Mouse (Mus musculus) hindbrain, embryonic 13.5 days (tissue): Measurements from ENCODE around the gene Krtap9-3. TPM values are rescaled to one million over a fixed set of nuclear protein-coding genes. Genes with fewer than 3 reads are reported as not detected.
A peak's percentile ranks its signal among the peaks of the same experiment; 100 is the strongest.
"Not testable (repeated sequence)": the region's sequence is repeated elsewhere in the genome, so short reads cannot be mapped to it uniquely, and the experiment has no call there.

Experiments
- ATAC-seq: fragments of 200-750 bp; cut with Nextera tagmentation; 2 replicates; pipeline ENCODE4 v1.8.0; 2017; ENCODE audit warnings: moderate TSS enrichment; ENCODE audit not compliant: low FRiP score
- H3K27ac ChIP-seq: fragments of 300-500 bp; sonication (generic); 2 replicates; pipeline ENCODE4 v1.5.1; 2015; ENCODE audit warnings: inconsistent platforms, mild to moderate bottlenecking, moderate library complexity
- H3K27me3 ChIP-seq: fragments of 300-500 bp; sonication (generic); 2 replicates; pipeline ENCODE4 v1.6.1; 2015; ENCODE audit warnings: mild to moderate bottlenecking, inconsistent platforms
- H3K36me3 ChIP-seq: fragments of 300-500 bp; sonication (generic); 2 replicates; pipeline ENCODE4 v1.6.1; 2015; ENCODE audit warnings: mild to moderate bottlenecking, inconsistent platforms
- H3K4me1 ChIP-seq: fragments of 300-500 bp; sonication (generic); replicated peaks from 2 replicates; pipeline ENCODE4 v1.6.1; 2015; ENCODE audit warnings: inconsistent platforms
- H3K4me2 ChIP-seq: fragments of 300-500 bp; sonication (generic); 2 replicates; pipeline ENCODE4 v1.6.1; 2015; ENCODE audit warnings: inconsistent platforms, mild to moderate bottlenecking, moderate library complexity
- H3K4me3 ChIP-seq: fragments of 300-500 bp; sonication (generic); 2 replicates; pipeline ENCODE4 v1.5.1; 2015; ENCODE audit warnings: mild to moderate bottlenecking, inconsistent platforms
- H3K9ac ChIP-seq: fragments of 300-500 bp; sonication (generic); 2 replicates; pipeline ENCODE4 v1.6.1; 2015; ENCODE audit warnings: mild to moderate bottlenecking, inconsistent platforms
- H3K9me3 ChIP-seq: fragments of 300-500 bp; sonication (generic); 2 replicates; pipeline ENCODE4 v1.6.1; 2016; ENCODE audit warnings: inconsistent platforms
- WGBS: fragments of 180-500 bp; shearing (Covaris S2); methylation state at CpG from one replicate; pipeline ENCODE4 v1.1.7; 2015; 5-methylcytosine and 5-hydroxymethylcytosine counted together
- polyA plus RNA-seq: library from polyadenylated mRNA; unstranded; fragments of >200 nt; fragmentation: Nextera tagmentation; extraction: Ambion mirVana; gene quantifications from 2 replicates; pipeline ENCODE4 v1.2.1, GENCODE M21; 2015

Gene Krtap9-3
- polyA plus RNA-seq, 1 experiment from 2014 or later, result not detected

DNA sequence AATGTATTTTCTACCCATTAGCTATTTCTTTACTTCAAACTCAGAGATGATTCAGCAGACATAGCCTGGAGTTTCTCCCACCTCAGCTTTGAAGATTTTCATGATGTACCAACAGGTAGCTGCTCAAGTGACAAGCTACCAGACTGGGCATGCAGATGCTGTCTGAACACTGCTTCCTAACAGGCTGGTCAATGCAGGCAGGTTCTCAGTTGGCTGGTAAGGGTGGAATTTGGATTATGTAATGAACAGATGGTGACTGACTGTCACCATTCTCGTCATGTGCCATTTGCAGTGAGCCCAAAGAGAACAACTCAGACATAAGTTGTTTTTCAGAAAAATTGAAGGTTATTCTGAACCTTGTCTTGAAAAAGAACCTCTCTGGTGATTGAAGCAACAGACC lies 11.2 kb upstream of the Krtap9-3 start:
- 82% methylated on average over 1 of the region's 1 CpGs for WGBS
- H3K27ac ChIP-seq, result no peak overlapping the region
- H3K9ac ChIP-seq, result no peak overlapping the region
- H3K9me3 ChIP-seq, result no peaks in the 10 kb centered on the region
- no peaks in the 10 kb centered on the region for H3K27me3 ChIP-seq
- ATAC-seq, result no peak
- H3K36me3 ChIP-seq, result no peaks in the 10 kb centered on the region
- H3K4me1 ChIP-seq, result no peaks in the 10 kb centered on the region
- no peak overlapping the region for H3K4me2 ChIP-seq
- H3K4me3 ChIP-seq, result no peak overlapping the region

DNA sequence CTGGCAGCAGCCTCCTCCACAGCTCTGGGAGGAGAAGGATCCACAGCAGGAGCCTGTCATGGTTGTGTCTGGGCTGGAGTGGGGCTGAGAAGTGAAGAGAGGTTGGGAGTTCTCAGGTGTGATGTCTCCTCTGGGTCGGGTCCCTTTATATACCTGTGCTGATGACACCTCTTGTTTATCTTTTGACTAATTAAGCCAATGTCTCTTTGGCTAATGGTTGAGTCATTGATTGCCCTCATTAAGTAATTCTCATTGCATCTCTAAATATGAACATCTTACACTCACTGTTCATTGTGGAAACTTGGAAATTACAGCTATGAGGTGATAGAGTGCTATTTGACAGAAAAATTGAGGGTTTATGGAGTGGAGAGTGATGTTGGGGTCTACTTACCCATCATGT lies 5.3 kb upstream of the Krtap9-3 start, which contains the start of gene Gm11938:
Gene Gm11938, minus strand, starts transcription at position 101 of the 400 bp plus-strand sequence.
- H3K9me3 ChIP-seq, H3K9ac ChIP-seq, H3K27ac ChIP-seq, H3K4me1 ChIP-seq, H3K4me3 ChIP-seq, H3K4me2 ChIP-seq, H3K27me3 ChIP-seq, H3K36me3 ChIP-seq, ATAC-seq: not testable (repeated sequence)
- WGBS, result 83% methylated on average over 1 of the region's 1 CpGs

DNA sequence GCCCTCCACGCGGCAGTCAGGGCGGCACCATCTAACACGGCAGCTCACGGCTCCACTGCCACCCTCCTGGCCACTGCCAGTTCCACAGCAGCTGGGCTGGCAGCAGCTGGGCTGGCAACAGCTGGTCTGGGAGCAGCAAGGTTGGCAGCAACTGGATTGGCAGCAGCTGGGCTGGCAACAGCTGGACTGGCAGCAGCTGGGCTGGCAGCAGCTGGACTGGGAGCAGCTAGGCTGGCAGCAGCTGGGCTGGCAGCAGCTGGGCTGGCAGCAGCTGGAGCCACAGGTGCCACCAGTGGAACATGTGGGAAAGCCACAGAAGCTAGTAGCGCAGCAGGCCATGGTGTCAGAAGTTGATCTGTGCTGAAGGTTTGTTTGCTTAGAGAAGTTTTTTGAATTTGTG lies 6.9 kb downstream of the Krtap9-3 start, which contains the start of gene Krtap1-3:
Gene Krtap1-3, minus strand, starts transcription at position 359 of the 400 bp plus-strand sequence.
- H3K4me3 ChIP-seq, result no peak within 1 kb of the TSS
- H3K4me1 ChIP-seq, result no peaks in the 10 kb centered on the region
- no peaks in the 10 kb centered on the region for H3K36me3 ChIP-seq
- H3K27ac ChIP-seq, result no peak within 1 kb of the TSS
- no peak within 1 kb of the TSS for H3K9ac ChIP-seq
- no peak within 1 kb of the TSS for H3K4me2 ChIP-seq
- H3K9me3 ChIP-seq, result no peaks in the 10 kb centered on the region
- no peaks in the 10 kb centered on the region for H3K27me3 ChIP-seq
- 89% methylated on average over 6 of the region's 6 CpGs for WGBS
- ATAC-seq, result no peak

DNA sequence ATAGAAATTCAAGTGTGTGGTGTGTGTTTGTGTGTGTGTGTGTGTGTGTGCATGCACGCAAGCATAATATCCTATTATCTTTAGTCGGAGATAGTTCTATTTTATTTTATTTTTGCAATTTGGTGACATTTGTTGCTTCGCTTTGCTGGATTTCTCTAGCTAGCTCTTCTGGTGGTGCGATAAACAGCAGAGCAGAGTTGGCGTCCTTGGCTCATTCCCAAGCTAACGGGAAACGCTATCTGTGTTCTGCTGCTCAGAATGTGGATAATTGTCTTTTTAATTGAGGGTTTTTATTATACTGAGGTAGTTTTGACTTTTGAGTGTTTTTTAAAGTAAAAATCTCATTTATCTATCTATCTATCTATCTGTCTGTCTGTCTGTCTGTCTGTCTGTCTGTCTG lies 12.8 kb downstream of the Krtap9-3 start:
- H3K4me1 ChIP-seq, result no peaks in the 10 kb centered on the region
- H3K36me3 ChIP-seq, result no peaks in the 10 kb centered on the region
- H3K9ac ChIP-seq, result no peak overlapping the region
- H3K27ac ChIP-seq, result no peak overlapping the region
- no peak for ATAC-seq
- WGBS, result 93% methylated on average over 7 of the region's 7 CpGs
- H3K9me3 ChIP-seq, result no peaks in the 10 kb centered on the region
- H3K4me2 ChIP-seq, result no peak overlapping the region
- H3K4me3 ChIP-seq, result no peak overlapping the region
- H3K27me3 ChIP-seq, result no peaks in the 10 kb centered on the region

DNA sequence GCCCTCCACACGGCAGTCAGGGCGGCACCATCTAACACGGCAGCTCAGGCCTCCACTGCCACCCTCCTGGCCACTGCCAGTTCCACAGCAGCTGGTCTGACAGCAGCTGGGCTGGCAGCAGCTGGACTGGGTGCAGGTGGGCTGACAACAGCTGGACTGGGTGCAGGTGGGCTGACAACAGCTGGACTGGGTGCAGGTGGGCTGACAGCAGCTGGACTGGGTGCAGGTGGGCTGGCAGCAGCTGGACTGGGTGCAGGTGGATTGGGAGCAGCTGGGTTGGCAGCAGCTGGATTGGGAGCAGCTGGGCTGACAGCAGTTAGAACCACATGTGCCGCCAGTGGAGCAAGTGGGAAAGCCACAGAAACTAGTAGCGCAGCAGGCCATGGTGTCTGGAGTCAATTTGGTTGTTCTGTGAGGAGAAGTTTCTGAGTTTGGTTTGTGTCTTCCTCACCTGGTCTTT lies 14.6 kb downstream of the Krtap9-3 start, which contains the start of gene Krtap1-4:
Gene Krtap1-4, minus strand, starts transcription at position 410 of the 460 bp plus-strand sequence.
- H3K4me2 ChIP-seq, result no peak within 1 kb of the TSS
- no peaks in the 10 kb centered on the region for H3K9me3 ChIP-seq
- no peak within 1 kb of the TSS for H3K9ac ChIP-seq
- ATAC-seq, result no peak
- no peaks in the 10 kb centered on the region for H3K4me1 ChIP-seq
- H3K36me3 ChIP-seq, result no peaks in the 10 kb centered on the region
- no peak within 1 kb of the TSS for H3K27ac ChIP-seq
- H3K27me3 ChIP-seq, result no peaks in the 10 kb centered on the region
- no peak within 1 kb of the TSS for H3K4me3 ChIP-seq
- 83% methylated on average over 5 of the region's 5 CpGs for WGBS

DNA sequence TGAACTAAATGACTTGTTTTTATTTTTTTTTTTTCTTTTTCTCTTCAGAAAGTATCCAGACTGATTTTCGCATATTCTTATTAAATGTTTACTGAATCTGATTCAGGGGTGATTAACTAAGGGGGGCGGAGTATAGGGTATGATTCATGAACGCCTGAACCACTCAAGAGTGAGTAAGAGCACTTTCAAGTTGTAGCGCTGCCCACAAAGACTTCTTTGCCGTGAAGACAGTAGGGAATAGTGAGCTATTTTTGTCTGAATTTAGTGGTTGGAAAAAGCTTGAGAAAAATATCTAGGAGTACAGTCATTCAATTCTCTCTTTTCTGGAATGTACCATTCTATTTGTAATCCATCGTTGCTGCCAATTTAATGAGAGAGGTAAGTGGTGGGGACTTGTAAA lies 16.3 kb downstream of the Krtap9-3 start:
- H3K27ac ChIP-seq, result no peak overlapping the region
- H3K4me3 ChIP-seq, result no peak overlapping the region
- no peaks in the 10 kb centered on the region for H3K27me3 ChIP-seq
- H3K9ac ChIP-seq, result no peak overlapping the region
- no peak overlapping the region for H3K4me2 ChIP-seq
- 89% methylated on average over 6 of the region's 6 CpGs for WGBS
- ATAC-seq, result no peak
- no peaks in the 10 kb centered on the region for H3K9me3 ChIP-seq
- no peaks in the 10 kb centered on the region for H3K4me1 ChIP-seq
- H3K36me3 ChIP-seq, result no peaks in the 10 kb centered on the region

DNA sequence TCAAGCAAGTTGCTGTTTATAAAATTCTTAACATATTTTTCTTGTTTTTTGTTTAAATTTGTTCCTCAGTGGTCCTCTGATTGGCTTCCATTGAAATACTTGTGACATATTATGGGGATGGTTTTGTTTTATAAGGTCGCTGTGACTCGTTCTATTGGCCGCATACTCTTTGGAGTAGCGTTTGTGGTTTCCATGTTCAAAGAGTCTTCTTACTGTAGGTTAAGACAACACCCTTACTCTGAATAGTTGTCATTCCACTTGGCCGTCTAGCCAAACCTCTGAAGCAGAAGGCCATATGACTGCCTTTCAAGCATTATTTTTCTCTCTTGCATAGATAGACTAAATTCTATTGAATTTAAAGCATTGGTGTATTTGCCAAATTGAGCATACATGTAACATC lies 16.9 kb downstream of the Krtap9-3 start:
- no peak overlapping the region for H3K4me3 ChIP-seq
- H3K9ac ChIP-seq, result no peak overlapping the region
- H3K9me3 ChIP-seq, result no peaks in the 10 kb centered on the region
- no peak for ATAC-seq
- H3K27me3 ChIP-seq, result no peaks in the 10 kb centered on the region
- H3K4me2 ChIP-seq, result no peak overlapping the region
- no peak overlapping the region for H3K27ac ChIP-seq
- no peaks in the 10 kb centered on the region for H3K4me1 ChIP-seq
- no peaks in the 10 kb centered on the region for H3K36me3 ChIP-seq
- 95% methylated on average over 5 of the region's 5 CpGs for WGBS

DNA sequence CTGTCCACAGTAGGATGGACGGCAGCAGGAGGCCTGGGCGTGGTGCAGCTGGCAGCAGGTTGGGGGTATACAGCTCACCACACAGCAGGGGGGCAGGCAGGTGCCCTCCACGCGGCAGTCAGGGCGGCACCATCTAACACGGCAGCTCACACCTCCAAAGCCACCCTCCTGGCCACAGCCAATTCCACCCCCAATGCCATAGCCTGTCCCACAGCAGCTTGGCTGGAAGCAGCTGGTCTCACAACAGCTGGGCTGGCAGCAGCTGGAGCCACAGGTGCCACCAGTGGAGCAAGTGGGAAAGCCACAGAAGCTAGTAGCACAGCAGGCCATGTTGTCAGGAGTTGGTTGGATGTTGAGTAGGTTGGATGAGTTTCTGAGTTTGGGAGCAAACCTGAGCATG lies 17.3 kb downstream of the Krtap9-3 start, which contains the start of gene Krtap1-5:
Gene Krtap1-5, minus strand, starts transcription at position 381 of the 400 bp plus-strand sequence.
- no peak for ATAC-seq
- WGBS, result 85% methylated on average over 6 of the region's 6 CpGs
- no peaks in the 10 kb centered on the region for H3K9me3 ChIP-seq
- no peaks in the 10 kb centered on the region for H3K36me3 ChIP-seq
- no peak within 1 kb of the TSS for H3K27ac ChIP-seq
- no peaks in the 10 kb centered on the region for H3K4me1 ChIP-seq
- no peak within 1 kb of the TSS for H3K9ac ChIP-seq
- H3K4me3 ChIP-seq, result no peak within 1 kb of the TSS
- H3K27me3 ChIP-seq, result no peaks in the 10 kb centered on the region
- H3K4me2 ChIP-seq, result no peak within 1 kb of the TSS

DNA sequence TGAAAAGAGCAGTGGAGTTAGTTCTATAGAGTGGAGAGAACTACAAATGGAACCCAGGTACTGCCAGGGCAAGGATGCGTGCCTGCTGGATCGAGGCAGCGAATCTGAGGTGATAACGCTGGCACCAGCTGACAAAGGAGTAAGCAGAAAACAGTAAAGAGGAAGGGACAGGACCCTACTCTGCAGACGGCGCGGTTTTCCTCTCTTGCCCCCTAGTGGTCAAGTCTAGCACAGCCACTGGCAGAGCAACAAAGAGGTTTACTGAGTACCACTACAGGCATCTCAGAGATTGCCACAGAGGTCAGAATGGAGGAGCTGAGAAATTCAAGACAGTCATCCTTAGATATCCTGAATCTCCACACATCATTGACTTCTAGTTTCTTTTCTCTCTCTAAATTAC lies 23.8 kb downstream of the Krtap9-3 start:
- ATAC-seq, result no peak
- Histone ChIP-seq H3K4me2 (peak overlapping the region; percentile 45), H3K36me3 (no peaks in the 10 kb centered on the region), H3K4me1 (0 out of 2 replicates have a peak, but pooled peaks cover 2% of the 10 kb centered on the region), H3K9me3 (no peaks in the 10 kb centered on the region), H3K27ac (no peak overlapping the region), H3K9ac (no peak overlapping the region; the same call in 1 of the 2 replicates), H3K27me3 (no peaks in the 10 kb centered on the region), H3K4me3 (no peak overlapping the region)
- WGBS, result 6% methylated on average over 7 of the region's 7 CpGs

DNA sequence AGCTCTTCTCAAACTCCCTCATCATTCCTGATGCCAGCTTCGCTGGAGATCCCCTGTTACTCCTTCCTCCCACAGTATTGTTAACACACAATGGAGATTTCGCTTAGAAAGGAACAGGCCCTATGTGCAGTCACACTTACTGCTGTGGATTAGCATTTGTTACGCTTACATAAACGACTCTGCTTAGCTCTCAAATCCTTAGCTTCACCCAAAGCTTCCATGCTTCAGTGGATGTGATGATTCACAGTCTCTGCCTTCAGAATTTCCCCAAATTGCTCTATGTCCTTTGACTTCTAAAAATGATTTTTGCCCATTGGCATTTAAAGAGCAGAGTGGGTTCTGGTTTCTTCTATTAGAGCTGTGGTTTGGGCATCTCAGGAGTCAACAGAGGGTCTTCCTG lies 24.7 kb downstream of the Krtap9-3 start:
- Histone ChIP-seq H3K27me3 (no peaks in the 10 kb centered on the region), H3K4me3 (no peak overlapping the region), H3K4me1 (0 out of 2 replicates have a peak, but pooled peaks cover 2% of the 10 kb centered on the region), H3K9me3 (no peaks in the 10 kb centered on the region), H3K4me2 (no peak overlapping the region), H3K9ac (no peak overlapping the region), H3K36me3 (no peaks in the 10 kb centered on the region), H3K27ac (no peak overlapping the region)
- ATAC-seq, result no peak
- 41% methylated on average over 4 of the region's 4 CpGs for whole genome bisulfite sequencing

DNA sequence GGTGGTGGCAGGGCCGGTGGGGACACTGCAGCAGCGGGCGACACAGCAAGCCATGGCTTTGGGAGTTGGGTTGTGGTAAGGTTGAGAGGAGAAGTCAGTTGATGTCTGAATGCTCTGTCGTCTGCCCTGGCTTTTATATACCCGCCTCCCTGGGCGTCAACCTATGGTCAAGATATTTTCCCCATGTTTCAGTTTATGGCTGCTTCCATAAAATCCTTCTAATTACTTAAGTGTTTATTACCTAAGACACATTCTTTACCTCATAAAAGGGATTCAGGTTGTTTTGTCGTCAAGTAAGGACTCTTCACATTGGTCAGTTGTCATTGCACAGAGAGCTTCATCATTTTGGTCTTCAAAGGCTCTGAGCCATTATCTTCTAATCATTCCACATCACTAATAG lies 31.4 kb downstream of the Krtap9-3 start, which contains the start of gene Krtap3-1:
Gene Krtap3-1, minus strand, starts transcription at position 101 of the 400 bp plus-strand sequence.
- no peak within 1 kb of the TSS for H3K9ac ChIP-seq
- ATAC-seq, result no peak
- no peaks in the 10 kb centered on the region for H3K36me3 ChIP-seq
- 94% methylated on average over 7 of the region's 7 CpGs for WGBS
- H3K4me3 ChIP-seq, result no peak within 1 kb of the TSS
- H3K9me3 ChIP-seq, result no peaks in the 10 kb centered on the region
- no peaks in the 10 kb centered on the region for H3K4me1 ChIP-seq
- no peak within 1 kb of the TSS for H3K27ac ChIP-seq
- H3K4me2 ChIP-seq, result no peak within 1 kb of the TSS
- H3K27me3 ChIP-seq, result no peaks in the 10 kb centered on the region

DNA sequence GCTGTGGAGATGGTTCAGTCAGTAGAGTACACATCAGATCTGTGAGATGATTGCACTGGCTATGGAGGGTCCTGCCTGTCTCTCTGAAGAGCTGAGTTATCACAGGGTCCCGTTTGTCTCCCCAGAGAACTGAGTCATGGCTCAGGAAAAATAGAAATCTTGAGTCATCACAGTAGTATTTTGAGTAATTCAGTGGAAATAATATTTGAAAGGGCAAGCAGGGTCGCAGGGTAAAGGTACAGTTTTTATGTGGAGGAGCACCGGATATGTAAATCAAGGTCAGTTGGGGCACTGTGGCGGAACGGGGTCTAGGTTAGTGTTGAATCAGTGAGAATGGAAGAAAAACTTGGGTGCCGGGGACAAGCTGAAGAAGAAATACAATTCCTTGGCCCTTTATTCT lies 35.3 kb downstream of the Krtap9-3 start:
- WGBS, result 85% methylated on average over 6 of the region's 6 CpGs
- no peak overlapping the region for H3K4me3 ChIP-seq
- ATAC-seq, result no peak

DNA sequence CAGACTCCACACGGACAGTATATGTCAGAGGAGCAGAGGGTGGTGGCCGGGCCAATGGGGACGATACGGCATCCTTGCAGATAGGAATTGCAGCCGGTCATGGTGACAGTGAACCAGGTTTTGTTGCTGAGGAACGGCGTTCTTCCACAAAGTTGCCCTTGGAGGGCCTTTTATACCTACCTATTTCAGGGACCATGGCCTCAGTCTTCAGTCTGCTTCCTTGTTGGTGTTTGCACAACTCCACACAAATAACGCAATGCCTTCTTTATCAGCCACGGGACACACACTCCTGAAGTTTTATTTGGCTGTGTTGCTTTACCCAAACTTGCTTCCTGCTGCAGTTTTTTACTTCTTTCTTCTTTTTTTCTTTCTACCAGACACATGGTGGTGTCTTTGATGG lies 38.5 kb downstream of the Krtap9-3 start, which contains the start of gene Gm11939:
Gene Gm11939, minus strand, starts transcription at position 101 of the 400 bp plus-strand sequence.
- Histone ChIP-seq H3K4me3 (no peak within 1 kb of the TSS), H3K4me2 (no peak within 1 kb of the TSS)

More for the DNA sequence above, 35.3 kb downstream of the Krtap9-3 start:
- Histone ChIP-seq H3K36me3 (no peaks in the 10 kb centered on the region), H3K27ac (no peak overlapping the region), H3K27me3 (no peaks in the 10 kb centered on the region), H3K9me3 (no peaks in the 10 kb centered on the region), H3K4me1 (no peaks in the 10 kb centered on the region), H3K4me2 (no peak overlapping the region), H3K9ac (no peak overlapping the region)

More for the DNA sequence above, 38.5 kb downstream of the Krtap9-3 start, which contains the start of gene Gm11939:
- no peak within 1 kb of the TSS for H3K9ac ChIP-seq
- H3K27me3 ChIP-seq, result no peaks in the 10 kb centered on the region
- WGBS, result 92% methylated on average over 9 of the region's 9 CpGs
- no peak for ATAC-seq
- no peak within 1 kb of the TSS for H3K27ac ChIP-seq
- no peaks in the 10 kb centered on the region for H3K4me1 ChIP-seq
- no peaks in the 10 kb centered on the region for H3K36me3 ChIP-seq
- no peaks in the 10 kb centered on the region for H3K9me3 ChIP-seq
